Mouse (Mus musculus) liver, embryonic 14.5 days (tissue): Measurements from ENCODE around the gene Ccdc61.

Experiments used
- CTCF ChIP-seq: IDR thresholded peaks from 2 replicates; pipeline ENCODE4 v1.5.1; 2016; ENCODE audit warnings: antibody characterized with exemption, low read depth, control low read depth
- EP300 ChIP-seq: IDR thresholded peaks from 2 replicates; pipeline ENCODE4 v1.6.1; 2016; ENCODE audit warnings: antibody characterized with exemption, low read depth

- TF ChIP-seq EP300 (no peak), CTCF (no peak)
Measured at GRCm38 (mm10) chr7:18848395-18848794, 61.8 kb downstream of the Ccdc61 start.
